Mouse (Mus musculus): ENCODE measurements around the gene Gpd1l. TPM values are rescaled to one million over a fixed set of nuclear protein-coding genes. Genes with fewer than 3 reads are reported as not detected.

Gpd1l gene
- polyA plus RNA-seq, 1 experiment from 2014 or later = 31.4 TPM

DNA sequence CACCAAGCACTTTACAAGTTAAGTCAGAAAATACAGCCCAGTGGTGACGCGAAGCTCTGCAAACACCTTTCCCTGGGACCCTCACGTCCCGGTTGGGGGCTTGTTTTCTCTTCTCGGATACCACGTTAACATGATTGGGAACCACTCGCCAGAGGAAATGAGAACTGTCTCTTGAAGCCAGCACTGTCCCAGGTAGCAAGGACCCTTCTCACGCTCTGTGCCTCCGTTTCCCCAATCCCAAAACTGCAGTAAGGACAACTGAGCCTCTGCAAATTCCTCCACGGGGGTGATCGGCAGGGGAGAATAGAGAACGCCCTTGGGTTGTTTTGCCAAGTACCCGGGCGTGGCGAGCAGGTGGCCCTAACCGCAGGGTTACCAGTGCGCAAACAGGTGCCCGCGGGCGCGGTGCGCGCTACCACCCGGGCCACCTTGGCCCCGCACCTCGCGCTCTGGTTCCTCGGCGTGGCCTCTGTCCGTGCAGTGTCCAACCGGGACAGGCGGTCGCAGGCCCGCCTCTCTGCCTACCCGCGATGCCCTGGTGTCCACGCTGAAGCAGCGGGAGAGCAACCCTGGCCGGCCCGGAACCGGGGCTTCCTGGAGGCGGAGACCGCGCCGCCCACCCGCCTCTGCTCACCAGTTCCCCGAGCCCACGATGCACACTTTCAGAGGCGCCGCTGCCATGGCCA is 607 bp downstream of the Gpd1l start:
- Histone ChIP-seq H3K9ac (ENCODE audit: low read depth, low read length) (peak overlapping the region; percentile 71), H3K4me2 (replicated peaks; ENCODE audit: low read depth) (peak overlapping the region; percentile 73), H3K36me3 (ENCODE audit: control insufficient read depth, insufficient read depth) (no peaks in the 10 kb centered on the region), H3K27me3 (replicated peaks; ENCODE audit: control insufficient read depth, insufficient read depth, low read length) (no peaks in the 10 kb centered on the region), H3K4me1 (replicated peaks; ENCODE audit: control insufficient read depth, insufficient read depth, low read length) (no peaks in the 10 kb centered on the region), H3K27ac (ENCODE audit: low read depth, low read length) (peak overlapping the region; percentile 87), H3K4me3 (ENCODE audit: low read depth, low read length) (peak overlapping the region; percentile 78), H3K9me3 (ENCODE audit: control insufficient read depth) (no peaks in the 10 kb centered on the region)
- peak; percentile 58 for ATAC-seq
- TF ChIP-seq CTCF (IDR thresholded peaks at IDR 0.05; ENCODE audit: low read depth) = no peak
- WGBS = under 1% methylated on average over 46 of the region's 50 CpGs

DNA sequence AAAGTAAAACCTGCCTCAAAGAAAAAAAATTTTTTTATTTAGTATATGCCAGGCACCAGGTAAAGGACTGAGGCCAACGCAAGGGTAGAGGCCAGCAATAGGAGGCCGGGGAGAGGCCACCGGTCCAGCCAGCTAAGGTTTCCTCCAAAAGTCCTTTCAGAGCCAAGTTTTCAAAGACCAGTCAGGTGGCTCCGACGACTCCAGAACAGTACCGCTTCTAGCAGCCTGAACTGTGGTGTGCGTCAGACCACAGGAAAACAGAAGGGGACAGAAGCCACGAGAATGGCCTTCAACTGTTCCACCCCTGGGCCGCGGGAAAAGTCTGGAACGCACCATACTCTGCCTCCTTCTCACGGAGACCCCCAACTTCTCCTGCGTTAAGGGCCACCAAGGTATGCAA is 1.2 kb downstream of the Gpd1l start:
- 18% methylated on average over 13 of the region's 13 CpGs for WGBS
- no peaks in the 10 kb centered on the region for H3K9me3 ChIP-seq (ENCODE audit: control insufficient read depth)
- no peak for ATAC-seq
- H3K4me2 ChIP-seq (replicated peaks; ENCODE audit: low read depth) = peak overlapping the region; percentile 73
- H3K27ac ChIP-seq (ENCODE audit: low read depth, low read length) = peak overlapping the region; percentile 41; the same call in 1 of the 2 replicates
- H3K36me3 ChIP-seq (ENCODE audit: control insufficient read depth, insufficient read depth) = no peaks in the 10 kb centered on the region
- TF ChIP-seq CTCF (IDR thresholded peaks at IDR 0.05; ENCODE audit: low read depth) = no peak
- no peaks in the 10 kb centered on the region for H3K4me1 ChIP-seq (replicated peaks; ENCODE audit: control insufficient read depth, insufficient read depth, low read length)
- peak overlapping the region; percentile 71 for H3K9ac ChIP-seq (ENCODE audit: low read depth, low read length)
- peak overlapping the region; percentile 78 for H3K4me3 ChIP-seq (ENCODE audit: low read depth, low read length)
- H3K27me3 ChIP-seq (replicated peaks; ENCODE audit: control insufficient read depth, insufficient read depth, low read length) = no peaks in the 10 kb centered on the region

DNA sequence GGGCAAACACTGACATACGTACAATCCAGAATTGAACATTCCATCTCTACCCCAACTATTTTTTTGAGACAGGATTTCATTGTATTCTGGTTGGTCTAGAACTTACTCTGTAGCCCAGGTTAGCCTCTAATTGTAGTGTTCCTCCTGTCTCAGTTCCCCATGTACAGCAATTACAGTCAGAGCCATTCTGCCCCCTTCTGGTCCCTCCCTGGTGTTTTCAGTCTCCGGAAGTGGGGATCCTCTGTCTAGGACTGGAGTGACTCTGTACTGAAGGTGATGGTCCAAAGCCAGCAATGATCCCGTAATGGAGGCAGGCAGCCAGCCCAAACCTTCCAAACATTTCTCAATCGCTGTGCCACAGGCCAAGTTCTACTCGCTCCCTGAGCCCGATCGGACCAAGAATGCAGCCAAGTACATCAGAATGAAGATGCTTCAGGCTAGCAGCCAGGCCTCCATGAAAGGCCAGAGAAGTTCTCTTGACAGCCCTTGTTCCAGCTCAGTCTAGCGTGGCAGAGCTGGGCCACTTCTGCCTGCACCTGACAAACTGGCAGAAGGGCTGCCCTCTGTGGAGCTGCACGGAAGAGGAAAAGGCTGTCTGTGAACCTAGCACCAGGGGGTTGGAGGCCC is 3.2 kb downstream of the Gpd1l start:
- no peaks in the 10 kb centered on the region for H3K9me3 ChIP-seq (ENCODE audit: control insufficient read depth)
- no peaks in the 10 kb centered on the region for H3K36me3 ChIP-seq (ENCODE audit: control insufficient read depth, insufficient read depth)
- no peak overlapping the region for H3K9ac ChIP-seq (ENCODE audit: low read depth, low read length)
- no peak overlapping the region for H3K27ac ChIP-seq (ENCODE audit: low read depth, low read length)
- no peaks in the 10 kb centered on the region for H3K27me3 ChIP-seq (replicated peaks; ENCODE audit: control insufficient read depth, insufficient read depth, low read length)
- H3K4me1 ChIP-seq (replicated peaks; ENCODE audit: control insufficient read depth, insufficient read depth, low read length) = no peaks in the 10 kb centered on the region
- ATAC-seq = no peak
- no peak overlapping the region for H3K4me3 ChIP-seq (ENCODE audit: low read depth, low read length)
- no peak overlapping the region for H3K4me2 ChIP-seq (replicated peaks; ENCODE audit: low read depth)
- 83% methylated on average over 9 of the region's 9 CpGs for WGBS
- TF ChIP-seq CTCF (IDR thresholded peaks at IDR 0.05; ENCODE audit: low read depth) = peak; percentile 52

DNA sequence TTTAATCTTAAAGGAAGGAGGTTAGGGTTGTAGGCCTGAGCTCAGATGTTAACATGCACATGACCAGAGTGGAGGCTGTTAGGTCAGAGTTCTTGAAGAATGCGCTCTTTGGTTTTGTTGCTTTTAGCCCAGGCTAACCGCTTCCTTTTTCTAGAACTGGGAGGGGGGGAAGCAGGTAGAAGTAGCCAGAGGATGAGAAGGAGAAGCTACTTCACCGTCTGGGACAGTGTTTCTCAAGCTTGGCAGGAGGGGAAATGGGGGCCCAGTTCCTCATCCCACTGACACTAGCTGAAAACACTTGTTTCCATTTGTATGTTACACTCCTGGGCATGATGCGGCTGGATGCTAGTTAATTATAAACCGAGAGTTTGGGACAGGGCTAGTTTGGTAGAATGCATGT is 8.2 kb downstream of the Gpd1l start:
- Histone ChIP-seq H3K27ac (ENCODE audit: low read depth, low read length) (no peak overlapping the region), H3K4me1 (replicated peaks; ENCODE audit: control insufficient read depth, insufficient read depth, low read length) (no peaks in the 10 kb centered on the region), H3K9me3 (ENCODE audit: control insufficient read depth) (no peaks in the 10 kb centered on the region), H3K9ac (ENCODE audit: low read depth, low read length) (no peak overlapping the region), H3K4me3 (ENCODE audit: low read depth, low read length) (no peak overlapping the region), H3K4me2 (replicated peaks; ENCODE audit: low read depth) (no peak overlapping the region), H3K36me3 (ENCODE audit: control insufficient read depth, insufficient read depth) (no peaks in the 10 kb centered on the region), H3K27me3 (replicated peaks; ENCODE audit: control insufficient read depth, insufficient read depth, low read length) (no peaks in the 10 kb centered on the region)
- no peak for ATAC-seq
- 71% methylated on average over 5 of the region's 5 CpGs for WGBS
- TF ChIP-seq CTCF (IDR thresholded peaks at IDR 0.05; ENCODE audit: low read depth) = no peak

DNA sequence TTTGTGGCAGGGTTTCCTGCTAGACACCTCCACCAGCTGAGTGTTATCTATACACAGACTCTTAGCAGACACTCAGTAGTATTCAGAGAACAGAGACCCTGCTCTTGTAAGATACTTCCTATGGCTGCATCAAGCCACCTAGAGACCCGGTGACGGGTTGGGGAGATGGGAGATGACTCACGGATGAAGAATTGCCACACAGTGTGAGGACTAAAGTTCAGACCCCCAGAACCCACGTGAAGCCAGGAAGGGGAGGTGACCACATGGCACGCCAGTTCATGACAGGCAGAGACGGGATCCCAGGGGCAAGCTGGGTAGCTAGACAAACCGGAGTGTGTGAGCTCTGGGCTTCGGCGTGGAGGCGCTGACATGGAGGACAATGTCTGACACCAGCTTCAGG is 8.7 kb downstream of the Gpd1l start:
- TF ChIP-seq CTCF (IDR thresholded peaks at IDR 0.05; ENCODE audit: low read depth) = no peak
- Histone ChIP-seq H3K9ac (ENCODE audit: low read depth, low read length) (no peak overlapping the region), H3K4me1 (replicated peaks; ENCODE audit: control insufficient read depth, insufficient read depth, low read length) (no peaks in the 10 kb centered on the region), H3K9me3 (ENCODE audit: control insufficient read depth) (no peaks in the 10 kb centered on the region), H3K27me3 (replicated peaks; ENCODE audit: control insufficient read depth, insufficient read depth, low read length) (no peaks in the 10 kb centered on the region), H3K4me3 (ENCODE audit: low read depth, low read length) (no peak overlapping the region), H3K36me3 (ENCODE audit: control insufficient read depth, insufficient read depth) (no peaks in the 10 kb centered on the region), H3K4me2 (replicated peaks; ENCODE audit: low read depth) (no peak overlapping the region), H3K27ac (ENCODE audit: low read depth, low read length) (no peak overlapping the region)
- ATAC-seq = peak; percentile 44; the same call in 1 of the 2 replicates
- 65% methylated on average over 10 of the region's 10 CpGs for WGBS

DNA sequence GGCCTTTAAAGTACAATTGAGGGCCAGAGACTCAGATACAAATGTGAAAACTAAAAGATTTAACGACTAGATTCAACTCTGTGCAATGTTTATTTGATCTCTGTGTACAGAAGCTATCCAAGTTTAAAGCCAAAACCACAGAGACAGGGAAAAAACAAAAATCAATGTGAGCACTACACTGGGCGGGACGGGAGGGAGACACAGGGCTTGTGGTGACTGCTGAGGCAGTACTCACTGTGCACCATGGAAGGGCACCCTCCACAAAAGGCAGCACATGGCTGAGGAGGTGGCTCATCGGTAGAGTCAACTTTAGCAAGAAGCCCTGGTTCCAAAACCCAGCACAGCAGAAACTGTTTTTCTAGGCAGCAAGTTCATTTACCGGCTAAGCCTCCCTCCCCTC is 9.3 kb downstream of the Gpd1l start:
- Histone ChIP-seq H3K4me2 (replicated peaks; ENCODE audit: low read depth) (no peak overlapping the region), H3K4me1 (replicated peaks; ENCODE audit: control insufficient read depth, insufficient read depth, low read length) (no peaks in the 10 kb centered on the region), H3K4me3 (ENCODE audit: low read depth, low read length) (no peak overlapping the region), H3K9me3 (ENCODE audit: control insufficient read depth) (no peaks in the 10 kb centered on the region), H3K36me3 (ENCODE audit: control insufficient read depth, insufficient read depth) (no peaks in the 10 kb centered on the region), H3K9ac (ENCODE audit: low read depth, low read length) (no peak overlapping the region), H3K27ac (ENCODE audit: low read depth, low read length) (no peak overlapping the region), H3K27me3 (replicated peaks; ENCODE audit: control insufficient read depth, insufficient read depth, low read length) (no peaks in the 10 kb centered on the region)
- no peak for ATAC-seq
- 45% methylated on average over 5 of the region's 5 CpGs for WGBS
- no peak for TF ChIP-seq CTCF (IDR thresholded peaks at IDR 0.05; ENCODE audit: low read depth)
